Mouse (Mus musculus) gastrocnemius, adult 18-20 months (tissue): ENCODE measurements around the gene Nhsl1. TPM values are rescaled to one million over a fixed set of nuclear protein-coding genes. Genes with fewer than 3 reads are reported as not detected.
"Not testable (repeated sequence)": the region's sequence is repeated elsewhere in the genome, so short reads cannot be mapped to it uniquely, and the experiment has no call there.

Experiments used
- DNase-seq: peaks from one replicate; pipeline ENCODE4 v3.0.0; 2021; ENCODE audit warnings: low spot score
- total RNA-seq, 2 experiments: library from RNA; stranded (reverse); gene quantifications; 2 replicates each; pipeline ENCODE4 v1.2.3; 2021

Nhsl1 gene
- total RNA-seq, 2 experiments from 2014 or later: 5.8 to 6.3 TPM

GRCm38 (mm10) chr10:18526851-18527675 lies 208.3 kb downstream of the Nhsl1 start:
- no peak for DNase-seq

- peak; percentile 48 for DNase-seq
Measured at GRCm38 (mm10) chr10:18527766-18528165, 209.0 kb downstream of the Nhsl1 start.

GRCm38 (mm10) chr10:18528475-18528874 lies 209.7 kb downstream of the Nhsl1 start:
- peak; percentile 54 for DNase-seq

GRCm38 (mm10) chr10:18529177-18529576 lies 210.4 kb downstream of the Nhsl1 start:
- no peak for DNase-seq

- DNase-seq: no peak
Measured at GRCm38 (mm10) chr10:18530161-18530560, 211.4 kb downstream of the Nhsl1 start.

DNA sequence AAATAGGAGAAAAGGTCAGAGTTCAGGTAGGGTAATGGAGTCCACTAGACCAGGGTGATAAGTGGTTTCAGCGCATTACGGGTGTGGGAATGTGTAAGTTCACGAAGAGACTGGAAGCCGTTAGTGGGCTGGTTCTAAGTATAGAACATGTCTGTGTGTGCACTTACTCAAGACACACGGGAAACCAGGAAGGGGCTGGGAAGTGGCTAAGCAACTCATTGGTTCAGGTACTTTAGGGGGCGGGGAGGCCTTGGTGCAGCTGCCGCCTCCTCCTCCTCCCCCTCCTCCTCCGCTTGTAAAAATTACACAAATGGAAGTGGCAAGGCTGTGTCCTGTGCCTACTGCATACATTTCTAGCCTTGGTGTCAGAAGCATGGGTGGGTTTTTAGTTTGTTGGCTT lies 213.5 kb downstream of the Nhsl1 start:
- DNase-seq: no peak

DNA sequence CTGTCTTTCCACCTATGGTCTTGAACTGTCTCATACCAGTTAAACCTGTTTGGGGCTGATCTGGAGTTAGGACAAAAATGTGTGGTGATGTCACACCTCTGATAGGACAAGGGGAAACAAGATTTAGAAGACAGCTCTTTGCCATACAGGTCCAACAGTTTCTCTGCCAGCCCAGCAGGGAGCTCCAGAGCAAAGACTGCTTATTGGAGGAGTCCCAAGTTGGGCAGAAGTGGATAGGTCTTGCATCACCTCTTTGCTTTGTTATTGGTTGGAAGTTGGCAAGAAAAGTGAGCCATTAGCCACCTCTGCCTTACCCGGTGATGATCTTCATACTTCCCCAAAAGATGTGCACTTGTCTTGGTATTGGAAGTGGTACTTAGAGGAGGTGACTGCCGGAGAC lies 218.1 kb downstream of the Nhsl1 start:
- DNase-seq: no peak

- DNase-seq: no peak
Measured at GRCm38 (mm10) chr10:18545309-18545708, 226.5 kb downstream of the Nhsl1 start.

DNA sequence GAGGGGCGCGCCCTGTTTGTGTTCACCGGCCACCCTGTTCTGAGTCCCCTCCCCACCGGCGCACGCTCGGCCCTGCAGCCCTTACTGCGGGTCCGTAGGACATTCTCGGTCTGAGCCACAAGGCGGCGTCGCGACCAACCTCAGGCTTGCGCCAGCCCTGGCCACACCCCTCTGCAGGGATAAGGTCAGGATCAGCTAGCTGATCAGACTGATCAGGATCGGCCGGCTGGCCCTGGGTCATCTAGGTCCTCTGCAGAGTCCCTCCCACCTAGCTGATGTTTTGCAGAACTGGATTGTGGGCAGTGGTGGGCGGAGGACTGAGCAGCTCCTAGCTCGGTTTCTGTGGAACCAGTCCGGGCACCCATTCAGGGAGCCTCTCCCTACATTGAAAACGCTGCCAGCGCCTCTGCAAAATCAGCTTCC lies 227.0 kb downstream of the Nhsl1 start, which contains the start of gene Hebp2:
Gene Hebp2, minus strand, starts transcription at position 264 of the 423 bp plus-strand sequence.
- peak; percentile 54 for DNase-seq

- DNase-seq: no peak
Measured at GRCm38 (mm10) chr10:18547381-18547780, 228.6 kb downstream of the Nhsl1 start.

DNA sequence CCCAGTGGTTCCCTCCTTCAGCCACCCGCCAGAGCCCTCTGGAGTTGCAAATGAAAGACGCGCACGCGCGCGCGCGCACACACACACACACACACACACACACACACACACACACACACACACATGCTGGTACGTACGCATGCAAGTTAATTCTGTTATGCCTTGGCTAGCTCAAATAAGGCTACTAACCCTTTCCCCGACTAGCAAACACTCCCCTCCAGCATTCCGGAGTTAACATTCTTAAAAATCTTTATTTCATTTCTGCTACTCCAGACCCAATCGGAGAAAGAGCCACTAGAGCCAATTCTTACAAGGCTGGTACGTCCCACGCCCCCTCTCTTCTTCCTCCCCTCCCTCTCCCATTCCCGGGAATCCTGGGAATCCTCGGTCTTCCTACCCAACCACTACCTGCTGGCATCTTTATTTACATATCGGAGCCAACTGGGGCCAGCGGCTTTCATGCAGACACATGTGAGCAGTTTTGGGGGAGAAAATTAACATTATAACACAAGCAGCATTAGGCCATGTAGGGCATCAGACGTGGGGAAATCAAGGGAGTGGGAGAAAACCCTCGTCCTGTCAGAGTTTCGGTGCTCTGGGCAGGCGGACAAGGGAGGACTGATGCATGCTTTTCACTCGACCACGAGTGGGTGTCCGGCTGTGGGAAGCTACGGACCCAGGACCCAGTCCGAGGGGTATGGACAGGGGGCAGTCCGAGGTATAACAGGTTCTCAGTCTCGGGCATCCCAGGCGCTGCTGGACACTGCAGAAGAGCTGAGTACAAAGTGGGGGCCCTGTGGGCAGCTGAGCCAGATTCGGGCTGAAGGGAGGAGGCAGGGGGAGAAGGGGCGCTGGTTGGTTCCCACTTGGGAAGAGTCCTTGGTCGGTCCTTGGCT lies 230.8 kb downstream of the Nhsl1 start:
- no peak for DNase-seq

- not testable (repeated sequence) for DNase-seq
Measured at GRCm38 (mm10) chr10:18559076-18559475, 240.3 kb downstream of the Nhsl1 start.

GRCm38 (mm10) chr10:18561445-18561844 lies 242.7 kb downstream of the Nhsl1 start:
- no peak for DNase-seq

DNA sequence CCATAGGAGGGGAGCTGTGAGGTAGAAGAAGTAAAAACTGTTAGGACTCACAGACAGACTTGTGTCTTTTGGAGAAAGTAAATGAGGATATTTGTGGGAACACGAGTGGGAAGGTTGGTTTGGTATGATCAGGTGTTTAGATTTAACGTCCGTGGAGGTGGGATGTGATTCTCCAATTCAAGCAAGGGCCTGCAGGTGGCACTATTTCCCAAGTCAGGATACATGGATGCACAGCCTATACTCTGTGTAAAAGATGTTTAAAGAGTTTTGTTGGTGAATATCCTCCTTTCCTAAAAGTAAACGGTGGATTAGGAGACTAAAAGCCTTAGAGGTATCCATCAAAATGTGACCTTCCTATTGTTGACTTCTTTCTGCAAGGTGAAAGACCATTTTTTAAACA lies 244.2 kb downstream of the Nhsl1 start:
- DNase-seq: peak; percentile 23

- DNase-seq: no peak
Measured at GRCm38 (mm10) chr10:18572581-18572980, 253.8 kb downstream of the Nhsl1 start.

Other genes with a start within 250 kb of the Nhsl1 start
- gene Ect2l, start 108.1 kb upstream of the Nhsl1 start, total RNA-seq: under 1 TPM; 0.14 to 0.30 TPM
- 1 to 10 TPM; 8.2 to 9.5 TPM for gene Ccdc28a, start 84.0 kb upstream of the Nhsl1 start, total RNA-seq
- under 1 TPM; 0.37 to 0.76 TPM for gene Hebp2, start 227.1 kb downstream of the Nhsl1 start, total RNA-seq